Mouse (Mus musculus): Measurements from ENCODE around the gene Mon1b. TPM values are rescaled to one million over a fixed set of nuclear protein-coding genes. Genes with fewer than 3 reads are reported as not detected.

Gene Mon1b
- polyA plus RNA-seq, 1 experiment from 2014 or later, result 8.0 TPM

DNA sequence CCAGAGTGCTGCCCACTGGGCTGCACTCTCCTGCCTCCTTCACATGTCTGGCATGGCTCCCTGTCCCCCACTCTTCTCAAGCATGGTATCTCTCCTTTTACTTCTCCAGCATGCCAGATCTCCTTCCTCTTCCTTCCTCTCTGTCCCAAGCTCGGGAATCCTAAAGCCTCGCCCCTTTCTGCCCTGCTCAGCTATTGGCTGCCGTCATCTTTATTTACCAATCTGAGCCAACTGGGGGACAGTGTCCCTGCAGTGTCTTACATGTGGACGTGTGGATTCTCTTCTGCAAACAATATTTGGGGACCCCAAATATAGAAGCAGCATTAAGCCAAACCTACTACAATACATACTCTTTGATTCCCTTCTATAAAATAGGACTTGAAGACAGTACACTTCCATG is 17.8 kb downstream of the Mon1b start:
- H3K9me3 ChIP-seq, result no peaks in the 10 kb centered on the region
- no peaks in the 10 kb centered on the region for H3K27me3 ChIP-seq
- H3K4me1 ChIP-seq, result 0 out of 2 replicates have a peak, but pooled peaks cover 3% of the 10 kb centered on the region
- H3K27ac ChIP-seq, result no peak overlapping the region
- H3K4me3 ChIP-seq, result no peak overlapping the region
- no peak overlapping the region for H3K4me2 ChIP-seq
- H3K9ac ChIP-seq, result no peak overlapping the region
- ATAC-seq (ENCODE audit: borderline replicate concordance, extremely low read depth, low FRiP score, low TSS enrichment), result no peak
- no peaks in the 10 kb centered on the region for H3K36me3 ChIP-seq
- WGBS, result 42% methylated on average over 4 of the region's 4 CpGs

DNA sequence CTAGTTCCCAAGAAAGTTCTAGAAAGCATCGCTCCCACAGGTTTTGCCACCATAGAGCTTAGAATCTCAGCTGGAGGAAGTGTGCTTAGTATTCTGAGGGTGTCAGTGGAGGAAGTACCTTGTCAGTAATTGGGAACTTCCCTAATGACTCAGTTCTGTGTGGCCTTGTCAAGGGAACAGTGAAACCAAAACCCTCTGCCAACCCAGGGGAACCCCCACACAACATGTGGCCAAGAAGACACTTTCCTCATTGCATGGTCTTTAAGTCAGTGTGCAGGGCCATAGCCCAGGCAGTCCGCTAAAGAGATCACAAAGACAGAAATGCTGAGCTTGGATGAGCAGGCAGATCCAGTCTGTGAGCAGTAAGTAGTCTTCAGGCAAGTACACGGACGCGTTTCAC is 20.8 kb downstream of the Mon1b start:
- no peaks in the 10 kb centered on the region for H3K36me3 ChIP-seq

DNA sequence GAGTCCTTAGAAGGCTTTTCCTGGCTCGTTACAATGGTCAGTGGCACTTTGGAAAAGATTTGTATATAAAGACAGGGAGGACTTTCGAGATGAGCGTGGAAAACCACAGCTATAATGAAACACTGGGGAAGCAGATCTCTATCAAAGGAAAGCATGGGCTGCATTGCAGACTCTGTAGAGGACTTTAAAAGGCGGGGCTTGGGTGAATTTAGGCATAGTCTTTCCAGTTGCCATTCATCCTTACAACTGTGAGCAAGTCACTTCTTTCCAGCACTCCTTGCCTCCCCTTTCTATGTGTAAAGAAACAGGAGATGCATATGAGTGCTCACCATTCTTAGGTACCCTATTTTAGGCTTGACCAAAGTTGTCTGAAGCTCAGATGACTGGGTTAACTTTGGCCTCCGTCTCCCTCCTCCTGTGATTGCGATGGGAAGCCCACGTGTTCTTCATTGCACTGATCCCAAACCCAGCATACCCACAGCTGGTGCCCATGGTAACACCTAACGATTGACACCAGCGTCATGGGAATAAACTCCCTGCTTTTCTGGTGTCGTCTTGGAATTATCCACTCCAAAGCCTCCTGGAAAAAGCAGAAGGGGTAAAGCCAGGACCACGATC is 21.4 kb downstream of the Mon1b start:
- Histone ChIP-seq H3K27me3 (no peaks in the 10 kb centered on the region), H3K27ac (no peak overlapping the region), H3K36me3 (no peaks in the 10 kb centered on the region), H3K9me3 (no peaks in the 10 kb centered on the region), H3K4me2 (no peak overlapping the region), H3K9ac (no peak overlapping the region), H3K4me1 (0 out of 2 replicates have a peak, but pooled peaks cover 3% of the 10 kb centered on the region), H3K4me3 (no peak overlapping the region)
- ATAC-seq (ENCODE audit: borderline replicate concordance, extremely low read depth, low FRiP score, low TSS enrichment), result no peak
- WGBS, result 80% methylated on average over 11 of the region's 11 CpGs

More for the DNA sequence above, 20.8 kb downstream of the Mon1b start:
- 87% methylated on average over 5 of the region's 5 CpGs for WGBS
- no peaks in the 10 kb centered on the region for H3K9me3 ChIP-seq
- H3K4me3 ChIP-seq, result no peak overlapping the region
- H3K9ac ChIP-seq, result no peak overlapping the region
- no peaks in the 10 kb centered on the region for H3K27me3 ChIP-seq
- H3K4me1 ChIP-seq, result 0 out of 2 replicates have a peak, but pooled peaks cover 3% of the 10 kb centered on the region
- H3K27ac ChIP-seq, result no peak overlapping the region
- no peak for ATAC-seq (ENCODE audit: borderline replicate concordance, extremely low read depth, low FRiP score, low TSS enrichment)
- no peak overlapping the region for H3K4me2 ChIP-seq

DNA sequence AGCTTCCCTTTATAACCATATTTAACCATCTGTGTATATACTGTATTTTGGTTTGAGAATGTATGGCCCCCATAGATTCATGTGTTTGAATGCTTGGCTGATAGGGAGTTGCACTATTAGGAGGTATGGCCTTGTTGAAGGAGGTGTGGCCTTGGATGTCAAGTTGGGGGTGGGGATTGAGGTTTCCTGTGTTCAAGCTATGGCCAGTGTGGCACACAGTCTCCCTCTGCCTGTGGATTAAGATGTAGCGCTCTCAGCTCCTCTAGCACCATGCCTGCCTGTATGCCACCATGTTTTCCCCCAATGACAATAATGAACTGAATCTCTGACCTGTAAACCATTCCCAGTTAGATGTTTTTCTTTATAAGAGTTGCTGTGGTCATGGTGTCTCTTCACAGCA is 24.7 kb downstream of the Mon1b start:
- ATAC-seq (ENCODE audit: borderline replicate concordance, extremely low read depth, low FRiP score, low TSS enrichment), result no peak
- Histone ChIP-seq H3K4me1 (0 out of 2 replicates have a peak, but pooled peaks cover 3% of the 10 kb centered on the region), H3K36me3 (no peaks in the 10 kb centered on the region), H3K9ac (no peak overlapping the region), H3K27me3 (no peaks in the 10 kb centered on the region), H3K4me2 (no peak overlapping the region), H3K9me3 (no peaks in the 10 kb centered on the region), H3K4me3 (no peak overlapping the region), H3K27ac (no peak overlapping the region)
- 74% methylated on average over 1 of the region's 1 CpGs for WGBS

DNA sequence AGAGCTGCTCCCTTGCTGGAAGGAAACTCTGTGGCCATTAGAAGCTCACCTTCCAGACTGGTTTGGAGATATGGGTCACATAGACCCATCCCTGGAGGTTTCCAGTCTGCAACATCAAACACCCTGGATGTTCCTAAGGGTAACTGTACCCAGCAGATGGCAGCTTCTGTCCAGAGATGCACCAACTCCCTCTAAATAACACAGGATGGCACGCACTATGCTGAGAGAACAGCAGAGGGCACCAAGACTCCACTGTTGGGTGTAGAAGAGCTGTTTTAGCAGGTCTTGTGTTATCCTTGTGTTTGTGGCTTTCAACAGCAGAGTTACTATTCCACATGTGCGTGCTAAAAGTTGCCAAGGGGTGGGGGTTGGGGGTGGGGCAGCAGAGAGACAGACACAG is 29.2 kb downstream of the Mon1b start:
- no peaks in the 10 kb centered on the region for H3K27me3 ChIP-seq
- peak; percentile 82; the same call in 1 of the 2 replicates for ATAC-seq (ENCODE audit: borderline replicate concordance, extremely low read depth, low FRiP score, low TSS enrichment)
- no peaks in the 10 kb centered on the region for H3K9me3 ChIP-seq
- H3K4me2 ChIP-seq, result no peak overlapping the region
- H3K4me1 ChIP-seq, result no peaks in the 10 kb centered on the region
- H3K4me3 ChIP-seq, result no peak overlapping the region
- H3K36me3 ChIP-seq, result no peaks in the 10 kb centered on the region
- H3K27ac ChIP-seq, result no peak overlapping the region
- 2% methylated on average over 2 of the region's 2 CpGs for WGBS
- H3K9ac ChIP-seq, result no peak overlapping the region

DNA sequence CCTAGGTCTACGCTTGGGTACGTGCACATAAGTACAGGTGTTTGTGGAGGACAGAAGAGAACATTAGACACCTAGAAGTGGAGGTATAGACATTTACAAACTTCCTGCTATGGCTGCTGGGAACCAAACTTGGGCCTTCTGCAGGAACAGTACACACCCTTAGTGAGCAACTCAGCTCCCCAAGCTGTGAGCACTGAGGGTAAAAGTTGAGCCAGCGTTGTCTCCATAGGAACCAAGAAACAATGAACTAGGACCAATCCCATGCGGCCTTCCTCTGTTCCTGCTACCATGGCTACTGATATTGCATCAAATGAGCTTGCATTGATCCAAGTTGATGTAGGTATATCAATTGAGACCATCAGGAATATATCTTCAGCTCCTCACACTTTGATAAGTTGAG is 29.6 kb downstream of the Mon1b start:
- H3K9ac ChIP-seq, result no peak overlapping the region
- H3K9me3 ChIP-seq, result no peaks in the 10 kb centered on the region
- no peak for ATAC-seq (ENCODE audit: borderline replicate concordance, extremely low read depth, low FRiP score, low TSS enrichment)
- H3K27ac ChIP-seq, result no peak overlapping the region
- 64% methylated on average over 4 of the region's 4 CpGs for WGBS
- no peak overlapping the region for H3K4me3 ChIP-seq
- H3K4me2 ChIP-seq, result no peak overlapping the region
- H3K27me3 ChIP-seq, result no peaks in the 10 kb centered on the region
- H3K4me1 ChIP-seq, result no peaks in the 10 kb centered on the region
- no peaks in the 10 kb centered on the region for H3K36me3 ChIP-seq

- WGBS, result 61% methylated on average over 8 of the region's 8 CpGs
- no peak overlapping the region for H3K9ac ChIP-seq
- no peaks in the 10 kb centered on the region for H3K27me3 ChIP-seq
- H3K36me3 ChIP-seq, result no peaks in the 10 kb centered on the region
- H3K9me3 ChIP-seq, result no peaks in the 10 kb centered on the region
- H3K4me3 ChIP-seq, result no peak overlapping the region
- no peak for ATAC-seq (ENCODE audit: borderline replicate concordance, extremely low read depth, low FRiP score, low TSS enrichment)
- H3K4me2 ChIP-seq, result no peak overlapping the region
- no peak overlapping the region for H3K27ac ChIP-seq
- no peaks in the 10 kb centered on the region for H3K4me1 ChIP-seq
These were observed 30.6 kb downstream of the Mon1b start for GRCm38 (mm10) chr8:113665951-113666350.

DNA sequence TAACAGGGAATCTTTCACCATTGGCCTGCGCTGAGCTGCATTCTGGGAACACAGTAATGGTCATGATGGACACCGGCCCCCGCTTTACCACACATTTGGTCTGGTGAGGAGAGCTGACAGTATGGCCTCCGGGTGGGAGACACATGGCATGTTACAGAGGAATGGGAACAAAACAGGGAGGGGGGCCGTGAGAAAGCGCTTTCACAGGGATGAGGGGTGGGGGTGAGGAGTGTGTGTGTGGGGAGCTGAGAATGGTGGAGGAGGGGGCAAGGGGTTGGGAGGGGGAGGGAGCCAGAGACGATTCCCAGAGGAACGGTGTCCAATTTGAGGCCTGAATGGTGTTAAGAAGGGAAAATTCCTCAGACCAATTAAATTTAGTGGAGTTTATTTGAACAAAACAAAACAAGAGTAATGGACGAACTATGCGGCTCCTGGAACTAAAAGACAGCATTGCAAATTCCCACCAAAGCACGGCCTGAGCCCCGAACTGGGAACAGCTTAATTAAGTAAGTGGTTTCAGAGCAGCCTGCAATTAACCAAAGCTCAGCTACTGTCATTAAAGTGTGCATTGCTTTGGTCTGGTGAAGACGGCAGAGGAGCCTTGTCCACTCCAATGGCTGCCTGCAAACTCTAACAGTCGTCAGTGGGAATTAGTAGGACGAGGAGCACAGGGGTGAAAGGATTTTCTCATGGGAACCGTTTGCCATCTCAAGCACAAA is 31.5 kb downstream of the Mon1b start:
- Histone ChIP-seq H3K4me3 (no peak overlapping the region), H3K27me3 (no peaks in the 10 kb centered on the region), H3K9me3 (no peaks in the 10 kb centered on the region), H3K36me3 (no peaks in the 10 kb centered on the region), H3K27ac (no peak overlapping the region), H3K9ac (no peak overlapping the region), H3K4me1 (no peaks in the 10 kb centered on the region), H3K4me2 (no peak overlapping the region)
- ATAC-seq (ENCODE audit: borderline replicate concordance, extremely low read depth, low FRiP score, low TSS enrichment), result no peak
- 68% methylated on average over 16 of the region's 16 CpGs for WGBS

GRCm38 (mm10) chr8:113669924-113670323 is 34.5 kb downstream of the Mon1b start:
- Histone ChIP-seq H3K27ac (no peak overlapping the region), H3K4me2 (no peak overlapping the region), H3K9me3 (no peaks in the 10 kb centered on the region), H3K4me3 (no peak overlapping the region), H3K27me3 (no peaks in the 10 kb centered on the region), H3K9ac (no peak overlapping the region), H3K4me1 (peaks cover 7% of the 10 kb centered on the region; the same call in 1 of the 2 replicates), H3K36me3 (no peaks in the 10 kb centered on the region)
- 73% methylated on average over 10 of the region's 10 CpGs for WGBS
- ATAC-seq (ENCODE audit: borderline replicate concordance, extremely low read depth, low FRiP score, low TSS enrichment), result no peak

- H3K9me3 ChIP-seq, result no peaks in the 10 kb centered on the region
- H3K36me3 ChIP-seq, result no peaks in the 10 kb centered on the region
- H3K4me2 ChIP-seq, result no peak overlapping the region
- no peak overlapping the region for H3K27ac ChIP-seq
- 74% methylated on average over 11 of the region's 11 CpGs for WGBS
- H3K9ac ChIP-seq, result no peak overlapping the region
- no peak overlapping the region for H3K4me3 ChIP-seq
- no peaks in the 10 kb centered on the region for H3K27me3 ChIP-seq
- no peak for ATAC-seq (ENCODE audit: borderline replicate concordance, extremely low read depth, low FRiP score, low TSS enrichment)
- peaks cover 7% of the 10 kb centered on the region; the same call in 1 of the 2 replicates for H3K4me1 ChIP-seq
These were observed 37.3 kb downstream of the Mon1b start for GRCm38 (mm10) chr8:113672599-113673255.

- H3K27ac ChIP-seq, result no peak overlapping the region
- H3K4me3 ChIP-seq, result no peak overlapping the region
- no peaks in the 10 kb centered on the region for H3K9me3 ChIP-seq
- ATAC-seq (ENCODE audit: borderline replicate concordance, extremely low read depth, low FRiP score, low TSS enrichment), result no peak
- H3K4me2 ChIP-seq, result no peak overlapping the region
- H3K4me1 ChIP-seq, result peaks cover 7% of the 10 kb centered on the region; the same call in 1 of the 2 replicates
- no peak overlapping the region for H3K9ac ChIP-seq
- no peaks in the 10 kb centered on the region for H3K36me3 ChIP-seq
- H3K27me3 ChIP-seq, result no peaks in the 10 kb centered on the region
- 48% methylated on average over 3 of the region's 3 CpGs for WGBS
These were observed 37.9 kb downstream of the Mon1b start for GRCm38 (mm10) chr8:113673300-113673699.

GRCm38 (mm10) chr8:113674611-113675010 is 39.2 kb downstream of the Mon1b start:
- Histone ChIP-seq H3K4me1 (peaks cover 7% of the 10 kb centered on the region; the same call in 1 of the 2 replicates), H3K4me3 (no peak overlapping the region), H3K9ac (no peak overlapping the region), H3K36me3 (no peaks in the 10 kb centered on the region), H3K27ac (no peak overlapping the region), H3K9me3 (no peaks in the 10 kb centered on the region), H3K4me2 (no peak overlapping the region), H3K27me3 (no peaks in the 10 kb centered on the region)
- peak; percentile 8; the same call in 1 of the 2 replicates for ATAC-seq (ENCODE audit: borderline replicate concordance, extremely low read depth, low FRiP score, low TSS enrichment)
- 38% methylated on average over 3 of the region's 3 CpGs for WGBS
